Mouse (Mus musculus): ENCODE results near the gene Mgat5b. TPM values are rescaled to one million over a fixed set of nuclear protein-coding genes. Genes with fewer than 3 reads are reported as not detected.

The Mgat5b gene
- not detected for total RNA-seq (2023)

DNA sequence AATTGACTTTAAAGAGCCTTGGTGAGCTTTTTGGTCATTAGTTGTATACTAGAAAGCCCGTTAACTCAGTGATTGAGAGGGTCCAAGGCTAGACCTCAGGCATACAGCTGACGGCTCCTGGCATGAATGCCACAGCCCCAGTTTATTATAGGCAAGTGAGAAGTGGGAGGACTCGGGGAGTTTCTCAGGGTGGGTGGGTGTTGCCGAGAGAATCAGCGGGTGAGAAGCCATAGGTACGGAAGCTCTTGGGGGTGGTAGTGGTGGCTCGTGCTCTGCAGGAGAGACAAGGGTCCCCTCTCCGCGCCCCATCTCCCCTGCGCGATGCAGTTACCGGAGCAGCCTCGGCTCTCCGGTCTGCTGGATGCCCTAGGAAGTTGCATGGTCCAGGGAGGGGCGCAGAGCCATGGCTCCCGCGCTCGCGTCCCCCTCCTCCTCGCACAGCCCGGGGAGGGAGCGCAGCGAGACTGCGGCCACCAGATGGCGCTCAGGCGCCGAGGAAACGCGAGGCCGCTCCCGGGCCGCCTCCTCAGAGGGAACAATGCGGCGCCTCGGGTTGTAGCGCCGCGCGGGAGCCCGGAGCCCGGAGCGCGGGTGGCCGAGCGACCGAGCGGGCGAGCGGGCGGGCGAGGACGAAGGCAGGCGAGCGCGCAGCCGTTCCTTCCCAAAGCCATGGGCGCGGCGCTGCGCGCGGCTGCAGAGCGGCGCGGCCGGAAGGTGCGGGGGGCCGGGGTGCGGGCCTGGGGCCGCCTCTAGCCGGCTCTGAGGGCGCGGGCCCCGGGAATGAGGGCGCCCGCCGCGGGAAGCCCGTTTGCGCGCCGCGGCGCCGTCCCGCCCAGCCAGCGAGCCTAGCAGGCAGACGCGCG is at the start of gene Mgat5b:
Gene Mgat5b (plus strand): TSS at position 541 of the 863 bp plus-strand sequence.

Other genes starting within 250 kb of the Mgat5b start
- gene St6galnac1, start 143.4 kb upstream of the Mgat5b start, total RNA-seq (2023) = not detected
- 1 to 10 TPM; 2.8 to 4.0 TPM for gene Mxra7, start 90.8 kb upstream of the Mgat5b start, total RNA-seq (2023)
- 10 to 100 TPM; 18.6 to 24.5 TPM for gene Mettl23, start 75.6 kb upstream of the Mgat5b start, total RNA-seq (2023)
- gene Jmjd6, start 75.4 kb upstream of the Mgat5b start, total RNA-seq (2023) = 10 to 100 TPM; 61.0 to 64.1 TPM
- gene Mfsd11, start 66.4 kb upstream of the Mgat5b start, total RNA-seq (2023) = 10 to 100 TPM; 24.3 to 26.4 TPM
- gene Srsf2, start 65.8 kb upstream of the Mgat5b start, total RNA-seq (2023) = 100 to 1,000 TPM; 292 to 293 TPM
- gene Sec14l1, start 196.3 kb downstream of the Mgat5b start, total RNA-seq (2023) = 100 to 1,000 TPM; 116 to 130 TPM